Mouse (Mus musculus): ENCODE results near the gene Lrrc27. TPM values are rescaled to one million over a fixed set of nuclear protein-coding genes. Genes with fewer than 3 reads are reported as not detected.

The Lrrc27 gene
- total RNA-seq, 1 experiment from 2014 or later: 9.5 TPM

DNA sequence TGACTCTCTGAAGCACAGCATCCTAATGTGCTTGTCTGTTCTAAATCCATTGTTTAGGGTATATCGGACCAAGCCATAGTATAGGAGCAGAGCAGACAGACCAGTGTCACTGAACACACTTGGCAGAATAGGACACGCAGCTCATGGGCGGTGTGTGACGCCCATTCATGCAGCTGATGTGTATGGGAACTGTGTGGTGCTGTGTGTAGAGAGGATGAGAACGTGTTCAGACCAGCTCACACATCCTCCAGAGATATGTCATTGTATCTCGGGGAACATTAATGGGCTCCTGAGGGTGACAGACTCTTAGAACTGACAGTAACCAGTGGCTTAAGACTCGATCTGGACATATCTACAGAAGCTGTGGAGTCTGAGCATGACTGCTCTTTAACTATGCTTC is 13.6 kb downstream of the Lrrc27 start:
- ATAC-seq (replicated peaks in 1 of 2; ENCODE audit: insufficient read depth in 1 of 2, low FRiP score in 2 of 2, low TSS enrichment in 1 of 2, low read depth in 1 of 2, poor library complexity in 2 of 2, severe bottlenecking in 2 of 2): no peak

DNA sequence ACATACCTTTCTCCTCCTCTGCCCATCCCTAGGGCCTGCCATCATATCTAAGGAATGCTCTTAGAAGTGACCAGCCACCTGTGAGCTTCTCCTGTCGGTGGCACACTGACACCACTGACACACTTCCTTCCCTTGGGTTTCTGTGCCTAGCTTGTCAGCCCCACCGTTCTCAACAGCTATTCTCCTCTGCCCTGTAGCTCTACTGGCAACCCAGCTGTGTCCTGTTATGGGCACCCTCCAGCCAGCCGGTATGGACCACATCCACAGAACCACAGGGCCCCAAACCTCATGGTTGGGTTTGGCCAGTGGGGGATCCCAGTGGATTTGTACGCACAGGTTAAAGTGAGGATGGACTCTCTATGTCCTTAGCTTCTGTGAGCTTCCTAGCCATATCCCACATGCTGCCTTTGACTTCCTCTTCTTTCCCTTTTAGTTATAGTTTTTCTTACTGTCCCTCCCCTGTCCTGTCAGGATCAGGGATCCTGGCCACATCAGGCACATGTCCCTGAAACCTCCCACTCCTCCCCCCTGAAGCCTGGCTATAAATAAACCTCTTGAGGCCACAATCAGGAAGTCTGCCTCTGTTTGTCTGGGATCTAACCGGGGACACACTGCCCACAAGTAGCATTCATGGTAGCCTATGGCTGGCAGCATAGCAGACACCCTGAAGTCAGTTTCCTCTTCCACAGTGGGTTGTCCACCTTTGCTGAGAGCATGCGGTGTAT is 15.8 kb downstream of the Lrrc27 start:
- ATAC-seq (replicated peaks in 1 of 2; ENCODE audit: insufficient read depth in 1 of 2, low FRiP score in 2 of 2, low TSS enrichment in 1 of 2, low read depth in 1 of 2, poor library complexity in 2 of 2, severe bottlenecking in 2 of 2): peak; percentile 30 to 51; a peak in 3 of 4 replicates

DNA sequence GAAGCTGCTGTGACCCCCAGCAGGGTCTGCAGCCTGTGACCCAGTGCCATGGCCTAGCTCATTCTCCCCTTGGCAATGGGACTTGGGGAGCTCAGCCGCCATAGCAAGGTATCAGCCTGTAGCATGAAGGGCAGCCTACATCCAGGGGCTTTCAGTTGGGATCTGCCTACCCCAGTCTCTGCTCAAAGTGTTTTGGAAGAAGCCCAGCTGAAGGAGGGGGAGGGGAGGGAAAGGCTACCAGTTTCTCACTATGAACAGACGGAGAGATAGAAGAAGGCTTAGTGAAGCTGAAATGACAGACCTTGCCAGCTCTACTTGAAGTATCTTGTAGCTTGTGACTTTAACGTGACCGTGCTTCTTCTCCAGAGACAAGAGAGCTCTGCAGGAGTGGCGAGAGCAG is 17.0 kb downstream of the Lrrc27 start:
- no peak for ATAC-seq (replicated peaks in 1 of 2; ENCODE audit: insufficient read depth in 1 of 2, low FRiP score in 2 of 2, low TSS enrichment in 1 of 2, low read depth in 1 of 2, poor library complexity in 2 of 2, severe bottlenecking in 2 of 2)

DNA sequence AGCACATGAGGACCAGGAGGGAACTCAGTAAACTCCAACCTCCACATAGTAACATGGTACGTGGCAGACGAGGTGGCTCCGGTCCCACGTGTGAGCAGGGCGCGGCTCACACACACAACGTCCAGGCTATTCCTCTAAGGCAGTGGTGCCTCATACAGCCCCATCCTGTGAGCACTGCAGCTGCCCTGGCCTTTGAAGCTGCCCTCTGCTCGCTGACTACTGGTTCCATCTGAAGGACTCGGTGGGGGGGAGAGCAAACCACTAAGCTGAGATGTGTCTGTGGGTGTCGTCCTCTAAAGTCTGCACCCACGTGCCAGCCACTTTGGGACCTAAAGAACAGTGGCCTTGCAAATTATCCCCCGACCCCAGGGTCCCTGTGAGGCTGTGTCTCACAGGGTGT is 17.5 kb downstream of the Lrrc27 start:
- ATAC-seq (replicated peaks in 1 of 2; ENCODE audit: insufficient read depth in 1 of 2, low FRiP score in 2 of 2, low TSS enrichment in 1 of 2, low read depth in 1 of 2, poor library complexity in 2 of 2, severe bottlenecking in 2 of 2): no peak

DNA sequence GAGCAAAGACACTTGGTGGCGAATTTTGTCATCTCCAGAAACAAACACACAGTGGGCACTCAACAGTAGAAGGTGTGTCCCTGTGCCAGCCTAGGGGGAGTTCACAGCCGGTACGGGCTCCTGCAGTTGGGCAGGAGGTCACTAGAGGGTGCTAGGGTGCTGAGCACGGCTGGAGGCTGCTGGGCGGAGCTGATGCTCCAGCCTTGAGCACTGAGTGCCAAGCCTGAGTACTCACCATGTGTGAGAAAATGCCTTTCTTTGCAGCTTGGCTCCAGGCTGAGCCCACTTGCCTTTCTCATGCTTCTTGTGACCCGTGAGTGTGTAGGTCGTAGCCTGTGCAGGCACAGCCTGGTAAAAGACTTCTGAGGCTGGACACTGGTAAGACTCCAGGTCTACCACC is 20.9 kb downstream of the Lrrc27 start:
- peak; percentile 94 to 97 for ATAC-seq (replicated peaks in 1 of 2; ENCODE audit: insufficient read depth in 1 of 2, low FRiP score in 2 of 2, low TSS enrichment in 1 of 2, low read depth in 1 of 2, poor library complexity in 2 of 2, severe bottlenecking in 2 of 2)

DNA sequence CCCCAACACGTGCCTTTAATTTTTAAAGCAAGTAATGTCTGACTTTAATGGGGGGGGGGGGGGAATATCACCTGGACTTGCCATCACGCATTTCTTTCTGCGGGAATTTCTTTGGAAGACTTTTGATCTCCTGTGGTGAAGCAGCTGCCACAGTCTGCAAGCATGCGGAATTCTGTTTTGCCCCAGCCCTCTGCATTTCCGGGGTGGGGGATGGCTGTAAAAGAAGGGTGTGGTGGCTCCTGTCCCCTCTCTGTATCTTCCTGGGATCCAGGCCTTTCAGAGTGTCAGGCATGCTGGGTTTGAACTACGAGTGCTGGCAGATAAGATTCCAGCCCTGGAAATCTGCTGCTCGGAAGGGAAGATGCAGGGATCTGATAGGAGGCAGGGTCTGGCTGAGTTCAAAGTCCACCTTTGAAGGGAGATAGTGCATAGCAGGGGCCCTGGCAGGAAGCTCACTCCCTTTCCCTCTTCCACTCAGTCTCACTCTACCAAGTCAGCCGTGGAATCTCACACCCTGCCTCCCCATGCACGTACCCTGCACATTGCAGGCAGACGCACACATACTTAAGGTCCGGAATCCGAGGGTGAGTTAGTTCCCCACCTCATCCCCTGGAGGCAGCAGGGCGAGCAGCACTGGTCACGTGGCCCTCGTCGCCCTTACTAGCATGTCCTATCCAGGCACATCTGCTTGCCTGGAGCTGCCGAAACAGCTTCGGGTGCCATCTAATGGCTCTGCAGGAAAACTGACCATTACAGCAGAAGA is 21.8 kb downstream of the Lrrc27 start:
- peak; percentile 15 to 57; a peak in 2 of 4 replicates for ATAC-seq (replicated peaks in 1 of 2; ENCODE audit: insufficient read depth in 1 of 2, low FRiP score in 2 of 2, low TSS enrichment in 1 of 2, low read depth in 1 of 2, poor library complexity in 2 of 2, severe bottlenecking in 2 of 2)

DNA sequence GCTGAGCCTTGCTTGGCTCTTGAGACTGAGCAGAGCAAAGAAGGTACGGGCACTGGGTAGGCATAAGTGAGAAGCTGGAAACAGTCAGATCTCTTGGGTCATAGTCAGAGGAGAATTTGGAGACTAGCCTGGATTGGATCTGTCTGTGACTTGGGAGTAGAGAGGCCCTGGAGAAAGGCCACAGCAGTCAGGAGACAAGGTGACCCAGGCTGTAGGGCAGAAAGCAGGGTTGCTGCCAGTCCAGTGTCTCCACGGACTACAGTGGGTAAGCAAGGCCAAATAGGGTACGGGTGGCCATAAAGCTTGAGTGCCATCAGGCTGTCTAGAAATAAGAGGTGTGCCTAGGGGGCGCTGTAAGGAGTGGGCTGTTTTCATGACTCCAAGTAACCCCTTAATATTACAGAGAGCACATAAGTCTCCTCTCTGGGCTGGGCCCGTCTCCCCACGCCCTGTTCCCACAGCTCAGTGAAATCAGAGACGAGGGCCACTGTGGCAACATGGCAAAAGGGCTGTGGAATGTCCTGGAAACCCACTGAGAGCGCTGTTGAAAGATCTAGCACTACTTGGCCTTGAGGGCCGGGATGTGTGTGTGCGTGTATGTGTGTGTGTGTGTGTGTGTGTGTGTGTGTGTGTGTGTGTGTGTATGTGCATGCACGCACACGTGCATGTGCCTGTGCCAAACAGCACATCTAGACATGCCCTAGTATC is 23.0 kb downstream of the Lrrc27 start:
- ATAC-seq (replicated peaks in 1 of 2; ENCODE audit: insufficient read depth in 1 of 2, low FRiP score in 2 of 2, low TSS enrichment in 1 of 2, low read depth in 1 of 2, poor library complexity in 2 of 2, severe bottlenecking in 2 of 2): no peak

DNA sequence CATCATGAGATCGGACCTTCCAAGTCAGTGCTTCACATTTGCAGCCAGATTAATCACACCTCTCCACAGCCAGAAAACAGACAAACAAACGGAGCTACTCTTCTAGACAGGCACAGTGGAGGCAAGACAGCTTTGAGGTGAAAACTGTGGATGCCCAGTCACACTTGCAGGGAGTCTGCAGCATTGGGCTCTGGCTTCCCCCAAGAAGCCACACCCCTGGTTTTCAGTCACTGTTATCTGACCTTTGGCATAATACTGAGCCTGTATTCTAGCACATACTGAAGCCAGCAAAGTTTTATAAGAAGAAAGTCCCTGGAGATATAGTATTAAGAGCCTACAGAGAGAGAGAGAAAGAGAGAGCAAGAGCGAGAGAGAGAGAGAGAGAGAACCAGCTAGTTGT is 26.6 kb downstream of the Lrrc27 start:
- no peak for ATAC-seq (replicated peaks in 1 of 2; ENCODE audit: insufficient read depth in 1 of 2, low FRiP score in 2 of 2, low TSS enrichment in 1 of 2, low read depth in 1 of 2, poor library complexity in 2 of 2, severe bottlenecking in 2 of 2)

DNA sequence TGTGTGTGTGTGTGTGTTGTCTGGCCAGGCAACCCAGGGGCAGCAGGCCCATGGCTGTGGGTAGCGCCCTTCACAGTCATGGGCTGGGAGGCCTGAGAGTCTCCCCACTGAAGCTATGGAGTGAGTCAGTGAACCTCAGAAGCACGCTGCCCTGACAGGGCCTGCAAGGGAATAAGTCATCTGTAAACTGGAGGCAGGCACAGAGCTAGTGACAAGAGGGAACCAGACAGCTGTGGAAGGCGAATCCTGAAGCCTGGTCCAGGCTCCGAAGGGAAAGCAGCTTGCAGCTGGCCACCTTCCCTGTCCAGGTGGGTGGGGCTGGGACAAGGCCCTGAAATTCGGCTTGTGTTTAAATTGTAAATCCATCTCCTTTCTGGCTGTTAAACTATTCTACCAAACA is 33.3 kb downstream of the Lrrc27 start:
- ATAC-seq (replicated peaks in 1 of 2; ENCODE audit: insufficient read depth in 1 of 2, low FRiP score in 2 of 2, low TSS enrichment in 1 of 2, low read depth in 1 of 2, poor library complexity in 2 of 2, severe bottlenecking in 2 of 2): no peak

DNA sequence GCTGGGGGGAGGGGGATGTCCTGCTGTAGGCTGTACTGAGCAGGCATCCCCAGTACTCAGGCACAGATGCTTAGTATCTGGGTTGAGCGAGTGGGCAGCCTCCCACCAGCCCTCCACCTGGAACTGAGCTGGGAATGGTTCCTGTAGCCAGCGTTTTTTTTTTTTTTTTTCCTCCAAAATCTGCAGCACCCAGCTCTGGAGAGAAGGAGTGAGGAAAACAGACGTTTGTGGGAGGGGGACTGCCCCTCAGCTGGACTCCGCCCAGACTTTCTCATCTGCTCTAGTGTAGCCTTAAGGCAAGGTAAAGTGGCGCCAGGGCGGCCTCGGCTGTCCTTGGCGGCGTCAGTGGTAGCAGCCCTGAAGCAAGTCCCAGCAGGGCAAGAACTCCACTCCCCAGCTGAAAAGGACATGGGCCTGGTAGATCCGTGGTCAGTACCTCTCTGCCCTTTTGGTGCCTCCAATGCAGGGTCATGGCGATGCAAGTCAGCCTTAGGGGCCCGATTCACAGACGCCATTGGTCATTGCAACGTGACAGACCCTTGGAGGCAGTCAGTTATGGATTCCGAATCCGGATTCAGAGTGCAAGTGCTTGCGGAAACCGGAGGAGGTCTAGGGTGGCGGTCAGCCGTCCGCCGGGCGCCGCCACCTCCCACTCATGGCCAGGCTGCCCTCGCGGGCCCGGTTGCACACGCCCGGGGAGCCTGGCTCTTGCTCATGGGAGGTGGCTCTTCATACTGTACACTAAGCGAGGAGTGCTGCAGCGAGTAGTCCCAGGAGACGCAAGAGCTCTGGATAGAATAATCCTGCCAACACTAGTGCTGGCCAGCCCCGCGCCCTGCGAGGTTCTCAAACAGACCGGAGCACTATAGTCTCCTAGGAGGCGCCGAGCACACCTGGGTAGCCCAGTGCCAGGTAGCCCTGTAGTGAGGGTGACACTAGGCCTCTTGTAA is 34.4 kb downstream of the Lrrc27 start:
- peak; percentile 13 to 20; a peak in 2 of 4 replicates for ATAC-seq (replicated peaks in 1 of 2; ENCODE audit: insufficient read depth in 1 of 2, low FRiP score in 2 of 2, low TSS enrichment in 1 of 2, low read depth in 1 of 2, poor library complexity in 2 of 2, severe bottlenecking in 2 of 2)

DNA sequence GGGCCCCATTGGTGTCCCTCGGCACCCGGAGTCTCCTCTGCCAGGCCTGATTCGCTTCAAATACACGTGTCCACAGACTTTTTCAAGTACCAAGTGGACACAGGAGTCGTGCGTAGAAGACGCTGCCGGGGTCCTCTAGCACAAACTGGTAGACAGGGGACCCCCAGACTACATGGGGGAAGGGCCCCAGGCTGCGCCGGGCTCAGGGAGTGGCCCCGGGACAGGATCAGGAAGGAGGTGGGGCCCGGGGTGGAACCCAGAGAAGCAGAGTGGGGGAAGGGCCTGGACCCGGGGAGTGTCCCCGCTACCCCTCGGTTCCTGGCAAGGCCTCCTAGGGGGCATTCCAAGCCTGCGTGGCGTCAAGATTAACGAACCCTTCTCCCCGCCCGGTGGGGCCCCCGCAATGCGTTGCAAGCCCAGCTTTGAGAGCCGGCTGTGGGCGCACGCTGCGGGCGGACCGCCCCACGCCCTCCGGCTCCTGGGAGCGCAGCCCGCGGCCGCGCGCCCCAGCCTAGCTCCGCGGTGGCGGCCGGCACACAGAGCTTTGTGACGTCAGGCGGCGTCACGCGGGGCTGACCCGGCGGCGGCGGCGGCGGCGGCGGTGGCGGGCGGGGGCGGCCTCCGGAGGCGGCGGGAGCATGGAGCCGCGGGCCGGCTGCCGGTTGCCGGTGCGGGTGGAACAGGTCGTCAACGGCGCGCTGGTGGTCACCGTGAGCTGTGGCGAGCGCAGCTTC is 35.3 kb downstream of the Lrrc27 start, which contains the start of gene Pwwp2b:
Gene Pwwp2b, plus strand, starts transcription at position 602 of the 734 bp plus-strand sequence.
- peak; percentile 68 to 69 for ATAC-seq (replicated peaks in 1 of 2; ENCODE audit: insufficient read depth in 1 of 2, low FRiP score in 2 of 2, low TSS enrichment in 1 of 2, low read depth in 1 of 2, poor library complexity in 2 of 2, severe bottlenecking in 2 of 2)

DNA sequence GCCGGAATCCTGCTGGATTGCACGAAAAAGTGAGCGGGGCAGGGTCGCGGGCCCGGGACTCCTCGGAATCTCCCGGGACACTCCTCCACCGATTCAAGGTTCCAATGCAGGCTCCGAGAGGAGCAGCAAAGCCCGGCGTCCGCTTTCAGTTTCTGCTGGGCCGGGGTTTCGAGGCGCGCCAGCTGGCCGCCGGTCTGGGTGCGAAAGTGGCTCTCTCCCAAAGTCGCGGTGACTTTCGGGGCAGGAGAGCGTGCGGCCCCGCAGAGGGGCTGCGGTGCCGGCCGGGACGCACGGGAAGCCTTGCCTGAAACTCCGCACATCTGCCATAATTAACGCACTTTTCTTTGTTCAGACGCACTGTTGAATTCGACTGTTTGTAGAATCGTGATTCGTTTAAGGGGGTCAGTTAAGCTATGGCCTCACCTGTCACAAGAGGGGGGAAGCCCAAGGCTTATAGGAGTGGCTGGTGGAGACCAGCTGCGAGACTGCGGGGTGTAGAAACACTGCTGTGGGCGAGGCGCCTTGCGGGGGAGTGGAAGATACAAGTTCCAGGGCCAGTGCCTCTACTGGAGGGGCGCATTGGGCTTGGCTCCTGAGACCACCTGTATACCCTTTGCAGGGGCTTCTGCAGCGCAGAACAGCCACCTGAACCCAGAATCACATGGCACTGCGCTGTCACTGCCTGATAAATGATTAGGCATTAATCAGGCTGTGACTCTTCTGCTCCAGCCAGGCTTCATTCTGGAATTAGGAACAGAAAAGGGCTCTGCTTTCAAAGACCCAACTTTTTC is 36.0 kb downstream of the Lrrc27 start:
- peak in 1 of 2 experiments; percentile 14; a peak in 1 of 4 replicates for ATAC-seq (replicated peaks in 1 of 2; ENCODE audit: insufficient read depth in 1 of 2, low FRiP score in 2 of 2, low TSS enrichment in 1 of 2, low read depth in 1 of 2, poor library complexity in 2 of 2, severe bottlenecking in 2 of 2)

DNA sequence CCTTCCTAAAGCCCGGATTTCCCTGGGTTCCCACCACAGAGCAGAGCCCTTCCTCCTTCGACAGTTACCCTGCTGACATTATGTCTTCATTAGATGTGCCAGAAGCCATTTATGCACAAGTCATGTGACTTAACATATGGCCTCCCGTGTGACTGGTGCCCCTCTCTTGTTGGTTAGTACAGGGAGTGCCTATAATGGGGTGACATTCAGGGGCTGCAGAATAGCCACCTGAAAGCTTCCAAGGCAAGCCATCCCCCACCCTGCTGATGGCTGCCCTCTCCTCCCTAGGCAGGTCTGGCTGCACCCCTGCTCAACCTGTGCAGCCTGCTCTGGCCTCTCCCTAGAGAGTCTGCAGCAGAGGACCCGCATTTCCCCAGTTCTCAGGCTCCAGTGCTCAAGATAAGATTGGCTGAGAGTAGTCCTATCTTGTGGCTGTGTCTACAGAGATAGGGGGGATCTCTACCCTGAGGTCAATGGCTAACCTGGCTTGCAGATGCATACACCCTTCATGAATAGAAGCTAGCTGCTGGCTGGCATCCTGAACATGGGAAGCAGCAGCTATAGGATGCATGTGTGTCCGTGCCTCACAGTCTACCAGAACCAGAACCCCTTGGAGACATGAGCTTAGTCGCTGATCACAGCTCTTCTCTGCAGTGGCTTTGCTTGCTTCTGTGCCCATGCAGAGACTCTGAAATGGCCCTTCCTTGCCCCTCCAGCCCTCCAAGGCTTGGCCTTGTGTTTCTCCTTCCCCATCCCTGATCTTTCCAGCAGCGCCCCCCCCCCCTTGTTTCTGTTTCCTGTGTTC is 36.8 kb downstream of the Lrrc27 start:
- no peak for ATAC-seq (replicated peaks in 1 of 2; ENCODE audit: insufficient read depth in 1 of 2, low FRiP score in 2 of 2, low TSS enrichment in 1 of 2, low read depth in 1 of 2, poor library complexity in 2 of 2, severe bottlenecking in 2 of 2)

DNA sequence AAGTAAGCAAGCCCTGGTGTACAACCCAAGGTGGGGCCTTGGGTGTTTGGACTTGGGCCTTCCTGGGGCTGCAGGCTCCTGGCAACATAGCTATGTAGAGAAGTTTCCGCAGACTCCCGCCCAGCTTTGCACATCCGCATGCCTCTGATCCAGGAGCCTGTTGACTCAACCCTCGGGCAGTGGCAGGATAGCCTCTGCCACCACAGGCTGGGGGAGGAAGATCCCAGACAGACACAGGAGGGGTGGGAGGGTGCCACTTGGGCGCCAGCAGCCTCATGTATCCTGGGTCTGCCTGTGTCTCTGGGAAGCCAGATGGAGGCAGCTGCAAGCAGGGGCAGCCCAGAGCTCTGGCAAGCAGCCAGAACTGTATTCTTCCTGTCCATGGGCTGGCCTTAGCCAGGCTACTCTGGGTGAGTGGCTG is 39.1 kb downstream of the Lrrc27 start:
- ATAC-seq (replicated peaks in 1 of 2; ENCODE audit: insufficient read depth in 1 of 2, low FRiP score in 2 of 2, low TSS enrichment in 1 of 2, low read depth in 1 of 2, poor library complexity in 2 of 2, severe bottlenecking in 2 of 2): no peak

DNA sequence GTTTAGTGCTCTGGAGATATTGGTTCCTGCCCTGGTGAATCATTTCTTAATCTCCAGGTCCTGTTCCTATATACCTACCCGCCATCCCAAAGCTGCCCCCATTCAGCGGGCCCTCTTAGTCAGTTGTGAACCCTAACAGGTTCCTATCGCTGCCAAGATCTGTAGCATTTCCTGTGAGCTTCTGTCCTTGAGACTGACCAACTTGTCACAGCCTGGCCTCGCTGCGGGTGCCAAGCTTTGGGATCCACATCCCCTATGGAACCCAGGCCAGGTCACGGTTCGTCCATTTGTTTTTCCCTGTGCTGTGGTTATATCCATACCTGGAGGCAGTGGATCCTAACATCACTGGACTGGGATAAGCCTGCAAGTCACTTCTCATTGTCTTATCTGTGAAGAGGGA is 39.8 kb downstream of the Lrrc27 start:
- ATAC-seq (replicated peaks in 1 of 2; ENCODE audit: insufficient read depth in 1 of 2, low FRiP score in 2 of 2, low TSS enrichment in 1 of 2, low read depth in 1 of 2, poor library complexity in 2 of 2, severe bottlenecking in 2 of 2): no peak
